Mouse (Mus musculus) stomach, postnatal 0 days (tissue): ENCODE measurements at regions not wholly inside any gene's neighbourhood (a gene's known extent, or its start where the extent isn't known, plus 50 kb on each side); places are given as distances from the start of the nearest gene placed in this dataset.

Source experiments
- ATAC-seq: fragments of 200-750 bp; cut with Nextera tagmentation; 2 replicates; pipeline ENCODE4 v1.8.0; 2017; ENCODE audit not compliant: low FRiP score, low TSS enrichment
- DNase-seq: peaks from one replicate; pipeline ENCODE4 v3.0.0-alpha.2; 2016; ENCODE audit warnings: low spot score
- H3K27ac ChIP-seq: fragments of 300-500 bp; sonication (generic); replicated peaks from 2 replicates; pipeline ENCODE4 v1.5.1; 2014; ENCODE audit warnings: mild to moderate bottlenecking, control low read depth
- H3K27me3 ChIP-seq: fragments of 300-500 bp; sonication (generic); 2 replicates; pipeline ENCODE4 v1.6.1; 2014; ENCODE audit warnings: low read length; ENCODE audit not compliant: control insufficient read depth, insufficient read depth
- H3K36me3 ChIP-seq: fragments of 300-500 bp; sonication (generic); 2 replicates; pipeline ENCODE4 v1.6.1; 2014; ENCODE audit warnings: low read length, mixed read lengths; ENCODE audit not compliant: control insufficient read depth, insufficient read depth
- H3K4me1 ChIP-seq: fragments of 300-500 bp; sonication (generic); replicated peaks from 2 replicates; pipeline ENCODE4 v1.6.1; 2014; ENCODE audit warnings: antibody characterized with exemption; ENCODE audit not compliant: control insufficient read depth, insufficient read depth
- H3K4me2 ChIP-seq: fragments of 300-500 bp; sonication (generic); replicated peaks from 2 replicates; pipeline ENCODE4 v1.6.1; 2014; ENCODE audit warnings: low read depth, mild to moderate bottlenecking, control low read depth, moderate library complexity
- H3K4me3 ChIP-seq: fragments of 300-500 bp; sonication (generic); 2 replicates; pipeline ENCODE4 v1.5.1; 2014; ENCODE audit warnings: low read depth, low read length, control low read depth
- H3K9ac ChIP-seq: fragments of 300-500 bp; sonication (generic); 2 replicates; pipeline ENCODE4 v1.6.1; 2014; ENCODE audit warnings: mild to moderate bottlenecking, low read length, control low read depth, mixed read lengths
- H3K9me3 ChIP-seq: fragments of 300-500 bp; sonication (generic); 2 replicates; pipeline ENCODE4 v1.6.1; 2016; ENCODE audit warnings: low read length; ENCODE audit not compliant: control insufficient read depth
- CTCF ChIP-seq: IDR thresholded peaks from 2 replicates; pipeline ENCODE4 v1.5.1; 2016; ENCODE audit warnings: antibody characterized with exemption, low read depth, mild to moderate bottlenecking, moderate library complexity
- EP300 ChIP-seq: optimal IDR thresholded peaks from 2 replicates; pipeline ENCODE3; 2016; ENCODE audit warnings: antibody characterized with exemption
- WGBS: fragments of 180-500 bp; shearing (Covaris S2); extraction: QIAGEN DNeasy Blood & Tissue Kit; methylation state at CpG from one replicate; pipeline ENCODE4 v1.1.7; 2014; 5-methylcytosine and 5-hydroxymethylcytosine counted together

DNA sequence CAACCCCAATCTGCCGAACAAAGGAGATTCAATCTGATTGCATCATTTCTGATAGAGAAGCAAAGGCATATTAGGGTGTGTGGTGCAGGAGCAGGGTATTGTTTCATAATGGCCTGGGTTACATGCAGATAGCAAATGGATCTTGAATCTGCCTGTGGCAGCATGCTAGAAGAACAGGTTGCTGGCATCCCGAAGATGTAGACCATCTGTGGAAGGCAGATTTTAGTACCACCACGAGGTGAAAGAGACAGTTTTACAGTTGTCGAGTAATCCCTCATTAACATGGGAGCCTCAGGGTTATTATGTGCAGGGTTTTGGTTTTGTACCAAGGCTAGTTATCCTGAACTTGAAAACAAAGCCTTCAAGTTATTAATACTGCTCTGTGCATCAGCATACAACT, 140.9 kb downstream of the H2afy start:
- Histone ChIP-seq H3K36me3 (no peaks in the 10 kb centered on the region), H3K27me3 (no peaks in the 10 kb centered on the region), H3K4me2 (no peak overlapping the region), H3K27ac (no peak overlapping the region), H3K9me3 (no peaks in the 10 kb centered on the region), H3K9ac (no peak overlapping the region), H3K4me3 (no peak overlapping the region), H3K4me1 (0 out of 2 replicates have a peak, but pooled peaks cover 2% of the 10 kb centered on the region)
- no peak for DNase-seq
- no peak for TF ChIP-seq CTCF
- TF ChIP-seq EP300 = no peak
- no peak for ATAC-seq
- 69% methylated on average over 4 of the region's 4 CpGs for WGBS

DNA sequence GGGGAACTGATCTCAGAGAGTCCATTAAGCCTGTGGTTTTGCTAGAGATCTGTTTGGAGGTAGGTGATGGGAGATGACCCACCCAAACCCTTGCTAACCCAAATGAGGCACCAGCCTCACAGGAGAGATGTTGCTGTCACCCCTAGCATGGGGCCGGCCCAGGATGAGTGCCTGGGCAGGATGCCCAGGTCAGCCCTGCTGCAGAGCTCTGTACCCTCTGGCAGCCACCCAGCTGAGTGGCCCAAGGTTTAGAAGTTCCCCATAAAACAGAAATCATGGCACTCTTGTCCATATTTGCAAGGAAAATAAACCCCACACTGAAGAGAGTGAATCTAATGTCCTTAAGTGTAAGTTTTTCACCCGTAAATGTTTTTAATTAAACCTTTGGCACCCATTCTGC, 141.7 kb downstream of the H2afy start:
- Histone ChIP-seq H3K27me3 (no peaks in the 10 kb centered on the region), H3K9ac (no peak overlapping the region), H3K4me3 (no peak overlapping the region), H3K9me3 (no peaks in the 10 kb centered on the region), H3K27ac (no peak overlapping the region), H3K4me2 (no peak overlapping the region), H3K4me1 (0 out of 2 replicates have a peak, but pooled peaks cover 2% of the 10 kb centered on the region), H3K36me3 (no peaks in the 10 kb centered on the region)
- ATAC-seq (no peak), DNase-seq (no peak)
- no peak for TF ChIP-seq EP300
- TF ChIP-seq CTCF = no peak
- WGBS = 74% methylated on average over 2 of the region's 2 CpGs

DNA sequence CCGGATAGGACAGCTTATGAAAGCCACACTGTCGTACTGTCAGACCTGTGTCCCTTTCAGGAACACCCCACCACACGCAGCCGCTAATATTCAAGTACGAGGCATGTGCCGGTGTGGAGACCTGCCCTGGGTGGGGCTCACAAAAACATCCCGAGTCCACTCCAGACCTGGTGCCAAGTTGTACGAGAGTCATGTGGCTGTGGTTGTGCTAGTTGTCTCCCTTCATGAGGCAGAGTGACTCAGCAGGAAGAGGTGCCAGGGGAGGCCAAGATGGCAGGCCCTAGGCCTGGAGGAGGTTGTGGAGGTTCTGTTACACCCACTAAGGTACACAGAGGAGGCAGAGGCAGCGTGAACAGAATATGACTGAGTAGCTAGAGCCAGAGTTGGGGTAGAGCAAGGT, 143.5 kb downstream of the H2afy start:
- Histone ChIP-seq H3K4me3 (no peak overlapping the region), H3K9ac (no peak overlapping the region), H3K4me1 (0 out of 2 replicates have a peak, but pooled peaks cover 2% of the 10 kb centered on the region), H3K27ac (peak overlapping the region; percentile 20; the same call in 1 of the 2 replicates), H3K4me2 (no peak overlapping the region), H3K27me3 (no peaks in the 10 kb centered on the region), H3K9me3 (no peaks in the 10 kb centered on the region), H3K36me3 (no peaks in the 10 kb centered on the region)
- TF ChIP-seq CTCF = no peak
- no peak for TF ChIP-seq EP300
- ATAC-seq = peak; percentile 81
- DNase-seq = peak; percentile 43
- WGBS = 67% methylated on average over 9 of the region's 9 CpGs

DNA sequence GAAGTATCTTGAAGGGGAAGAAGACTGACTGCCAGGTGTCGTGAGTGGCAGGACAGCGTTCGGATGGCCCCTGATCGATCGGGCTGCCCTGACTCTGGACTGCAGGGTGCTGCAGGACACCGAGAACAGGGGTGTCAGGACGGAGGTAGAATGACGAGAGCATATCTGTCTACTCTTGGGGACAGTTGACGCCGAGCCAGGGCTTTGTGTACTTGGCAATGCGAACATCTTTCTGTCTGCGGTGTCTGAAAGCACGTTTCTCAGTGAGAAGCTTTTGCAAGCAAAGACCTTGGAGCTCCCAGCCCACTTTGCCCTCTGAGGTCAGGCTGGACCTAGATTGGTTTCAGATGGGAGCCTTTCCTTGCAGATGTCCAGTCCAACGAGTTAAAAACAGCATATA, 144.9 kb downstream of the H2afy start:
- DNase-seq = no peak
- 78% methylated on average over 14 of the region's 14 CpGs for WGBS

DNA sequence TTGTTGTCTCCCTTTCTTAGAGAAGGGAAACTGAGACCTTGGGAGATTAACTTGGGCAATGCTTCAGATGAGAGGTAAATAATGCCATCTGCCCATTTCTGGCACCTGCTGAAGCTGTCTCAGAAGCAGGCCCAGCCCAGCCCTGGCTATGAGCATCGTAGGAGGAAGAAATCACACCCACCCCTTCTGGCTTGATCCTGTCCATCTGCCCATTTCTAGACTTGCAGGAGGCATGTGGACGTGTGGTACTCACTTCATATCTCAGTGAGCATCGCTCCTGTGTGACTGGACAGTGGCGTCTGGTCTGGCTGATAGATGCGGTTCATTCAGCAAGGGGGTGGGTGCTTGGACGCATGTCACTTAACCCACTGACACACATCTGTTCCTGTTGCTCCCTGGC, 146.0 kb downstream of the H2afy start:
- Histone ChIP-seq H3K4me3 (no peak overlapping the region), H3K27me3 (no peaks in the 10 kb centered on the region), H3K9ac (no peak overlapping the region), H3K27ac (no peak overlapping the region), H3K4me2 (no peak overlapping the region), H3K36me3 (no peaks in the 10 kb centered on the region), H3K4me1 (0 out of 2 replicates have a peak, but pooled peaks cover 2% of the 10 kb centered on the region), H3K9me3 (no peaks in the 10 kb centered on the region)
- TF ChIP-seq CTCF (no peak), EP300 (no peak)
- WGBS = 81% methylated on average over 6 of the region's 6 CpGs
- no peak for DNase-seq
- no peak for ATAC-seq

More for the DNA sequence above, 144.9 kb downstream of the H2afy start:
- no peak overlapping the region for H3K27ac ChIP-seq
- H3K4me2 ChIP-seq = no peak overlapping the region
- TF ChIP-seq CTCF (no peak), EP300 (no peak)
- H3K4me1 ChIP-seq = 0 out of 2 replicates have a peak, but pooled peaks cover 2% of the 10 kb centered on the region
- no peaks in the 10 kb centered on the region for H3K9me3 ChIP-seq
- H3K4me3 ChIP-seq = no peak overlapping the region
- no peaks in the 10 kb centered on the region for H3K36me3 ChIP-seq
- no peak overlapping the region for H3K9ac ChIP-seq
- H3K27me3 ChIP-seq = no peaks in the 10 kb centered on the region
- ATAC-seq = no peak

DNA sequence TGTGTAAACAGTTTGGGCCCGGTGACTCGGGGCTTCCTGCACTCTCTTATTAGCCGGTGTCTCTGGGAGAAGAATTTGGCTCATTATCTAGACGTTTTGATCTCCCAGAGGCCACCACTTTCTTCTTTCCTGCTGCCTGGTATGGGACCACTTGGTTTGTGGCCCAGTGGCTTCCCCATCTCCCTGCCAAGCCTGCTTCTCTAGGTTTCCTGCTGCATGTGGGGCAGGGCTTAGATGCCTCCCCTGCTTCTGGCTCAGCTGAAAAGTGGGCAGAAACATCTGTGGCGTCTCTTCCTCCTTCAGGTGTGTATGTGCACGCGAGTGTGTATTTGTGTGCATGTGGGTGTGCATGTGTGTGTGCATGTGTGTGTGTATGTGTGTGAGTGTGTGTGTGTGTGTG, 146.8 kb downstream of the H2afy start:
- H3K4me2 ChIP-seq = no peak overlapping the region
- WGBS = 28% methylated on average over 7 of the region's 7 CpGs
- H3K27me3 ChIP-seq = no peaks in the 10 kb centered on the region
- no peak overlapping the region for H3K4me3 ChIP-seq
- DNase-seq (no peak), ATAC-seq (no peak)
- TF ChIP-seq EP300 (no peak), CTCF (no peak)
- peaks cover 6% of the 10 kb centered on the region; the same call in 1 of the 2 replicates for H3K4me1 ChIP-seq
- H3K27ac ChIP-seq = 0 out of 2 replicates have a peak overlapping the region, but pooled peaks have one; percentile 24
- H3K36me3 ChIP-seq = no peaks in the 10 kb centered on the region
- no peak overlapping the region for H3K9ac ChIP-seq
- H3K9me3 ChIP-seq = no peaks in the 10 kb centered on the region
